Comparison of ENCODE assay signal across 14 mouse cellular contexts in the genomic region with DNA sequence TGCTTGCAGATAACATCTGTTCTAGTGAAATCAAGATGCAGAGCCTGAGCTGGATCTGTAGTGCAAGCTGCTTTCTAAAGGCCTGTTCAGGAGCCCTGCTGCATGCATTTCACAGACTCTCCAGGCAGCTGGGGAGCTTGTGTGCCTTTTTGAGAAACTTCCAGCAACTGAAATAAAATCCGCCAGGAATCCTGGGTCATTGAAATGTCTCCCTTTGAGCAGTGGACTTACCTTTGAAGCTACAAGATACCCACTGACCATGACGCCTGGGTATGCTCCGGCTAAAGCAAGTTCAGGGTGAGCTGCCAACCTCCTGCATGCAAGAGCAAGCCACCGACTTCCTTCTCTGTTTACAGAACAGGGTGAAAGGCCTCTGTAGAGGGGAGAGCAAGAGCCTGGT.
A peak's percentile ranks its signal among the peaks of the same experiment; 100 is the strongest.
DNase-seq lines count a peak whose midpoint lies in the region; ATAC-seq and TF ChIP-seq lines count a peak whose summit lies in the region.
"Had no signal": no experiment of that assay in that cellular context is flagged by ENCODE, and none has a peak within 500 bp of the region (broad histone marks: within the 10 kb centered on the region; RNA-seq: fewer than 3 reads in every experiment).

No protein-coding gene starts in this region.

- no peak for TF ChIP-seq CTCF in forebrain, postnatal 0 days (IDR thresholded peaks at IDR 0.05; ENCODE audit: low read depth)

- ATAC-seq in hindbrain, embryonic 11.5 days (ENCODE audit: low FRiP score) = peak; percentile 49; the same call in 1 of the 2 replicates
- ATAC-seq in hindbrain, embryonic 14.5 days (ENCODE audit: low FRiP score) = no peak
- no peak for ATAC-seq in neural tube, embryonic 15.5 days (ENCODE audit: low FRiP score)
- peak; percentile 45; the same call in 1 of the 2 replicates for ATAC-seq in forebrain, postnatal 0 days
- ATAC-seq: liver, postnatal 0 days had no signal

- 38% methylated on average over 4 of the region's 4 CpGs for WGBS in hindbrain, embryonic 11.5 days
- 36% methylated on average over 4 of the region's 4 CpGs for WGBS in hindbrain, embryonic 14.5 days
- WGBS in neural tube, embryonic 15.5 days = 53% methylated on average over 4 of the region's 4 CpGs
- WGBS in forebrain, postnatal 0 days = 39% methylated on average over 4 of the region's 4 CpGs

- no peaks in the 10 kb centered on the region for H3K9me3 ChIP-seq in hindbrain, embryonic 11.5 days (ENCODE audit: control insufficient read depth, low read length)
- no peaks in the 10 kb centered on the region for H3K9me3 ChIP-seq in hindbrain, embryonic 14.5 days (ENCODE audit: control insufficient read depth, low read length)
- no peaks in the 10 kb centered on the region for H3K9me3 ChIP-seq in neural tube, embryonic 15.5 days (replicated peaks)
- no peaks in the 10 kb centered on the region for H3K9me3 ChIP-seq in forebrain, postnatal 0 days (ENCODE audit: low read length)
- H3K9me3 ChIP-seq: neural tube, embryonic 13.5 days had no signal

- H3K4me3 ChIP-seq in hindbrain, embryonic 11.5 days (ENCODE audit: low read depth, low read length) = no peak overlapping the region
- no peak overlapping the region for H3K4me3 ChIP-seq in hindbrain, embryonic 14.5 days (replicated peaks; ENCODE audit: low read length)
- no peak overlapping the region for H3K4me3 ChIP-seq in neural tube, embryonic 15.5 days (replicated peaks)
- H3K4me3 ChIP-seq in forebrain, postnatal 0 days (ENCODE audit: low read depth, low read length) = no peak overlapping the region
- H3K4me3 ChIP-seq: neural tube, embryonic 13.5 days had no signal

- H3K4me1 ChIP-seq in hindbrain, embryonic 11.5 days (replicated peaks; ENCODE audit: control insufficient read depth, insufficient read depth, low read length) = no peaks in the 10 kb centered on the region
- H3K4me1 ChIP-seq in hindbrain, embryonic 14.5 days (replicated peaks; ENCODE audit: control insufficient read depth, insufficient read depth, low read length) = no peaks in the 10 kb centered on the region
- H3K4me1 ChIP-seq in neural tube, embryonic 15.5 days = no peaks in the 10 kb centered on the region
- no peaks in the 10 kb centered on the region for H3K4me1 ChIP-seq in forebrain, postnatal 0 days (ENCODE audit: insufficient read depth)
- H3K4me1 ChIP-seq: neural tube, embryonic 13.5 days had no signal

- no peaks in the 10 kb centered on the region for H3K36me3 ChIP-seq in hindbrain, embryonic 11.5 days (ENCODE audit: control insufficient read depth, insufficient read depth, low read length)
- no peaks in the 10 kb centered on the region for H3K36me3 ChIP-seq in hindbrain, embryonic 14.5 days (replicated peaks; ENCODE audit: control insufficient read depth, insufficient read depth)
- H3K36me3 ChIP-seq in neural tube, embryonic 15.5 days = no peaks in the 10 kb centered on the region
- no peaks in the 10 kb centered on the region for H3K36me3 ChIP-seq in forebrain, postnatal 0 days (ENCODE audit: insufficient read depth)
- H3K36me3 ChIP-seq: neural tube, embryonic 13.5 days had no signal

- H3K27ac ChIP-seq in hindbrain, embryonic 11.5 days (ENCODE audit: low read depth, low read length) = no peak overlapping the region
- H3K27ac ChIP-seq in hindbrain, embryonic 14.5 days = no peak overlapping the region
- H3K27ac ChIP-seq in neural tube, embryonic 15.5 days (replicated peaks) = no peak overlapping the region
- no peak overlapping the region for H3K27ac ChIP-seq in forebrain, postnatal 0 days (ENCODE audit: low read depth, low read length)
- H3K27ac ChIP-seq: neural tube, embryonic 13.5 days had no signal

- H3K9ac ChIP-seq in hindbrain, embryonic 11.5 days (ENCODE audit: low read depth, low read length) = no peak overlapping the region
- no peak overlapping the region for H3K9ac ChIP-seq in hindbrain, embryonic 14.5 days
- no peak overlapping the region for H3K9ac ChIP-seq in neural tube, embryonic 15.5 days (replicated peaks)
- no peak overlapping the region for H3K9ac ChIP-seq in forebrain, postnatal 0 days
- H3K9ac ChIP-seq: liver, postnatal 0 days; neural tube, embryonic 13.5 days had no signal

- H3K27me3 ChIP-seq in hindbrain, embryonic 11.5 days (ENCODE audit: control insufficient read depth, insufficient read depth, low read length) = no peaks in the 10 kb centered on the region
- no peaks in the 10 kb centered on the region for H3K27me3 ChIP-seq in hindbrain, embryonic 14.5 days (ENCODE audit: control insufficient read depth, insufficient read depth, low read length)
- H3K27me3 ChIP-seq in neural tube, embryonic 15.5 days (replicated peaks) = no peaks in the 10 kb centered on the region
- no peaks in the 10 kb centered on the region for H3K27me3 ChIP-seq in forebrain, postnatal 0 days (ENCODE audit: insufficient read depth, low read length)
- H3K27me3 ChIP-seq: neural tube, embryonic 13.5 days had no signal

- DNase-seq in hindbrain, embryonic 11.5 days (ENCODE audit: low spot score) = peak; percentile 24
- no peak for DNase-seq in hindbrain, embryonic 14.5 days (ENCODE audit: low spot score)
- peak; percentile 43 for DNase-seq in neural tube, embryonic 10.5 days (ENCODE audit: extremely low spot score, low spot score)
- DNase-seq in forebrain, postnatal 0 days = peak; percentile 11
- DNase-seq in urinary bladder, adult 2 months (ENCODE audit: low spot score) = no peak
- no peak for DNase-seq in cerebellum, adult 11-12 months
- no peak for DNase-seq in left cerebral cortex, adult 8-10 months (ENCODE audit: low spot score in 2 of 2)
- DNase-seq: adrenal gland, adult 8-10 months; cerebellum, adult 11 months; gastrocnemius, postnatal 14 days; kidney, postnatal 25 days; liver, postnatal 0 days had no signal

- H3K4me2 ChIP-seq in hindbrain, embryonic 11.5 days (replicated peaks; ENCODE audit: low read depth, low read length) = no peak overlapping the region
- no peak overlapping the region for H3K4me2 ChIP-seq in hindbrain, embryonic 14.5 days (replicated peaks)
- no peak overlapping the region for H3K4me2 ChIP-seq in neural tube, embryonic 15.5 days
- no peak overlapping the region for H3K4me2 ChIP-seq in forebrain, postnatal 0 days (ENCODE audit: low read depth)
- H3K4me2 ChIP-seq: neural tube, embryonic 13.5 days had no signal

Comparison
In these comparisons a context has a peak if more than half of its experiments do, and no peak if none do; other contexts are left out.
1. ATAC-seq: peak in hindbrain, embryonic 11.5 days (single experiment) and forebrain, postnatal 0 days (single experiment); none in hindbrain, embryonic 14.5 days (single experiment) and neural tube, embryonic 15.5 days (single experiment).
2. DNase-seq: peak in hindbrain, embryonic 11.5 days (single experiment), neural tube, embryonic 10.5 days (single experiment) and forebrain, postnatal 0 days (single experiment); none in hindbrain, embryonic 14.5 days (single experiment), urinary bladder, adult 2 months (single experiment), cerebellum, adult 11-12 months (single experiment) and left cerebral cortex, adult 8-10 months (0 of 2).